Mouse (Mus musculus): ENCODE data around the gene Micu1. TPM values are rescaled to one million over a fixed set of nuclear protein-coding genes. Genes with fewer than 3 reads are reported as not detected.

Gene Micu1
- total RNA-seq, 2 experiments from 2014 or later, result 62.4 to 70.4 TPM

DNA sequence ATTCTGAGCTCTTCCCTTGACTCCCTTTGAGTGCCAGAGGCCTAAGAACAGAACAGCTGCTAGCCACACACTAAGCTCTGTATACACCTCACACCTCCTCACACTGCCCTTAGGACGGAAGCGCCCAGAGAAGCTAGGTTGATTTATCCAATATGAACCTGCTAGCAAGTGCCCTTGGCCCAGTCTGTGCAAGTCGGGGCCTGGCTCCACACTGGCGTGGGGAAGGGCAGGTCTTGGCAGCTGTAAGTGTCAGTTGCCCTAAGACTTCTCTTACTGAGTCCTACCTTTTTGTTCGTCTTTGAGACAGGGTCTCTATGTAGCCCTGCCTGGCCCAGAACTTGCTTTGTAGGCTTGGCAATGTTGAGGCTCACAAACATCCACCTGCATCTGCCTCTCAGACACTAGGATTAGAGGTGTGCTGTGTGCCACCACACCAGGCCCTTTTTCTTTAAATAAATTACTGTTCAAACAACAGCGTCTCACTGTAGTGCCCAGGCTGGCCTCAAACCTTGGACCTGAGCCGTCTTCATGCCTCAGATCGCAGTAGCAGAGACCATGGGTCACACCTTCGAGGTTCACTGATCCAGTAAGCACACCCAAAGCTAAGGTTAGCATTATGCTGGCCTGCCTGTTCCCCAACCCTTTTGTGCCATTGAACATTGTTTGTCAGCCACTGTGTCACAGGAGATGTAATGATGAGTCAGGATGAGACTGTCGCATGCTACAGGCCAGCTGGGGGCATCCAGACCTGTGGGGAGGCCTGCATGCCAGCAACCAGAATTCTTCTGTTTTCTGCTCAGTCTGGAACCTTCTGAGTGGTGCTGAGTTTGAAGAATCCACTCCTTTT, 182.3 kb downstream of the Micu1 start:
- DNase-seq, result peak in 1 of 2 experiments; percentile 42

GRCm38 (mm10) chr10:59885174-59886080, 183.2 kb downstream of the Micu1 start:
- no peak for DNase-seq

GRCm38 (mm10) chr10:59886081-59886466, 183.8 kb downstream of the Micu1 start:
- DNase-seq, result no peak

- no peak for DNase-seq
Observed at GRCm38 (mm10) chr10:59887432-59887831, 185.2 kb downstream of the Micu1 start.

- no peak for DNase-seq
Observed at GRCm38 (mm10) chr10:59889339-59889738, 187.1 kb downstream of the Micu1 start.

DNA sequence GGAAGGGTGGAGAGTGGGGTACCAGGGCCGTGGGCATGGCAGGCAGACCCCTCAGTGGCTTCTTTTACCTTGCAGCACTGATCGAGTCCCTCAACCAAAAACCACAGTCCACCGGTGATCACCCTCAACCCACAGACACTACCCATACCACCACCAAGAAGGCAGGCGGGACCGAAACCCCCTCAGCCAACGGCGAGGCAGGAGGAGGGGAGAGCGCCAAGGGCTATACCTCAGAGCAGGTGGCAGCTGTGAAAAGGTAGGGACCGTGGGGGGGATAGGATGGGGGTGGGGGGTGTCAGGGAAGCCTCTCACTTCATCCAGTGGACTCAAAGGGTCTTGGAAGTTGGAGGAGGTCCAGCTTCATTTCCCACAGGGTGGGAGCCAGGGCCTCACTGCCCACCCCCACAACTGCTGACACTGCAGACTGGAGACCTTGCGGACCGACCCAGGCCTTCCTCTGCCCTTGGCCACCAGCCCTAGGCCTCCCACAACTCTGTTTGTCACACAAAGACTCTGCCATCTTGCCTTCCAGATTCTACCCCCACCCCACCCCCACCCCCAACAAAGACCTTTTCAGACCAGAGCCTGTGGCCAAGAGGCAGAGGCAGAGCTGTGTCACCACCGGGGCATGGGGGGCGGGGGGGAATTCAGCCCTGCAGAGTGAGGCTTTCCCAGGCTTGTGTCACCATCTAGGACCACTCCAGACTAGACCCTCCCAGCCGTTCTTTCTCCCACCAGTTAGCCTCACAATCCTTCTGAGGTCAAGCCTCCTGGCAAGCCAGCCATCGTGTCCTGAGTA, 187.9 kb downstream of the Micu1 start:
- DNase-seq, result no peak

GRCm38 (mm10) chr10:59892977-59893376, 190.7 kb downstream of the Micu1 start:
- peak; percentile 67 to 68 for DNase-seq

- DNase-seq, result peak; percentile 93 to 96
Observed at GRCm38 (mm10) chr10:59894251-59895160, 192.2 kb downstream of the Micu1 start.

- no peak for DNase-seq
Observed at GRCm38 (mm10) chr10:59895460-59896186, 193.3 kb downstream of the Micu1 start.

- DNase-seq, result no peak
Observed at GRCm38 (mm10) chr10:59896211-59896610, 193.9 kb downstream of the Micu1 start.

DNA sequence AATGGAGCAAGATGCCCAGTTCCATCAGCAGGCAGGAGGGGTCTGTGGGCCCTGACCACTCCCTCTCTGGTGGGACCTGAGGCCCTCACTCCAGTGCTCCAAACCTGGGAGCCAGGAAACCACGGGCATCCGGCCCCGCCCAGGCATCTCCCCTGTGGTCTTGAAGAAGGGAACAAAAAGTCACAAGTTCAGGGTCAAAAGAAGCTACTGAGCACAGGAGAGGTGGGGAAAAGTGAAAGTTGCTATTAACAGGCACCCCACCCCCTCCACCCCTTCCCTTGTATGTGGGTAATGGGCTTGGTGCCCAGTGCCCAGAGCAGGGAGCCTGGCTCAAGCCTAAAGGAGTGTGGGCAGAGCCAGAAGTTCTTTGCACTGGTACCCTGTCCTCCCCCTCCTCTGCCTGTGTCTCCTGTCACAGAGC, 194.6 kb downstream of the Micu1 start:
- DNase-seq, result peak; percentile 57 to 64

DNA sequence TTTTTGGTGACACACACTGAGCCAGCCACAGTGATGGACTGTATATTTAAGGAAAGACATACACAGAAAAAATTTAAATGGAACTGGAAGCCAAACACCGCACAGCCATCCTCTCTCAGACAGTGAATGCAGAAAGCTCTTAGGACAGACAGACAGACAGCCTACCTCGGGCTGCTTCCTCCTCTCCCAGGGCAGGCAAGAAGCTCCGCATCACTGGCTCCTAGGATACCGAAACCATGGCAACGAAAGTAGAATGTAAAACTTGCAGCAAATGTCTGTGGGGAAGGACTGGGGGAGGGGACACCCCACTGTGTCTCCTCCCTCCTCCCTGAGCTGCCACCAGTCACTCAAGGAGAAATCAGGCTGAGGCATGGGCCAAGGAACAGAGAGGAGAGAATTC, 195.2 kb downstream of the Micu1 start:
- DNase-seq, result no peak

GRCm38 (mm10) chr10:59898180-59898778, 196.0 kb downstream of the Micu1 start:
- no peak for DNase-seq

- DNase-seq, result no peak
Observed at GRCm38 (mm10) chr10:59898935-59899334, 196.7 kb downstream of the Micu1 start.

DNA sequence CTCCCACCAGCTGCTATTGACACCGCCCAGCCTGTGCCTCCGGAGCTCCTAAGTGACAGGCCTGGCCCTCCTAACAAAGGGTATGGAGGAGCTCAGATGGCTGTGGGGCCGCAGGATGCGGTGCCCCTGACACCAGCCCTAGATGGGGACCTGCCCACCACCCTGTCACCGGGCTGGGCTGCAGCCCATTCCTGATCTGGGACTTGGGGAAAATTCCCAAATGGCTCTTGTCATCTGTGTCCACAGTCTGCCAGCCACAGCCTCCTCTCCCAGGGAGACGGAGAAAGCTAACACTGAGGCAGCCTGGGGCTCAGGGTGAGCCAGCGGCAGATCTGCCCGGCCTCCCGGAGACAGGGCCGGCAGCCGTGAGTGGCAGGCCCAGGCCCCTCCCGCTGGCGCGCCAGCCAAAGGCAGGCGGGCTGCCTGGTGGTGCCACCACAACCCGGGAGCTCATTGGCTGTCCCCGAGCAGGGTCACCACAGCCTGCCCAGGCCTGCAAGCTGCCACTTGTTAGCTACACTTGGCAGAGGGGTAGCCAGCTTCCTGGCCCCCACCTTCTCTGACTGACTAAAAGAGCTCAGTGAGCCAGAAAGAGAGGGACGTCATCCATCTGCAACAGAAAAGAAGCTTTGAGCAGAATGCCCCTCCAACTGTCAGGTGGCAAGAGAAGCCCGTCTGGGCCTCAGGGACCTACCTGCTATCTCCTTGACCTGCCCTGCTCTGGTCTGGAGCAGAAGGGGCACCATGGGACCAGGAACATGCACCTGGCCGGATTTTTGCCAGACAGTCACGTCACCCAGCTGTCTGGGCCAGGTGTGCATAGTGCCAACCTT, 197.3 kb downstream of the Micu1 start:
- DNase-seq, result peak; percentile 96 to 97

DNA sequence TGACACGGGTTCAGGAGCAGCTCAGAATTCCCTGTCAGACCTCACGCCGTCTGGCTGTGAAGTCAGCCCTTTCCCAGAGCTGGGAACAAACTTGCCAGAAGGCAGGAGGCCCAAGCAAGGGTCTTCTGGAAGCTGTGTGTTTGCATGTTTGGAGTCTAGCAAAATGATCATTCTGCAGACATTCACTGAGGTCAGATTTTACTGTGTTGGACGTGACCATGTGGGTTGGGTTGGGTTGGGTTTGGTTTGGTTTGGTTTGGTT, 197.8 kb downstream of the Micu1 start:
- no peak for DNase-seq

GRCm38 (mm10) chr10:59900939-59901338, 198.7 kb downstream of the Micu1 start:
- DNase-seq, result no peak

- DNase-seq, result peak in 1 of 2 experiments; percentile 1
Observed at GRCm38 (mm10) chr10:59901463-59901862, 199.2 kb downstream of the Micu1 start.

DNA sequence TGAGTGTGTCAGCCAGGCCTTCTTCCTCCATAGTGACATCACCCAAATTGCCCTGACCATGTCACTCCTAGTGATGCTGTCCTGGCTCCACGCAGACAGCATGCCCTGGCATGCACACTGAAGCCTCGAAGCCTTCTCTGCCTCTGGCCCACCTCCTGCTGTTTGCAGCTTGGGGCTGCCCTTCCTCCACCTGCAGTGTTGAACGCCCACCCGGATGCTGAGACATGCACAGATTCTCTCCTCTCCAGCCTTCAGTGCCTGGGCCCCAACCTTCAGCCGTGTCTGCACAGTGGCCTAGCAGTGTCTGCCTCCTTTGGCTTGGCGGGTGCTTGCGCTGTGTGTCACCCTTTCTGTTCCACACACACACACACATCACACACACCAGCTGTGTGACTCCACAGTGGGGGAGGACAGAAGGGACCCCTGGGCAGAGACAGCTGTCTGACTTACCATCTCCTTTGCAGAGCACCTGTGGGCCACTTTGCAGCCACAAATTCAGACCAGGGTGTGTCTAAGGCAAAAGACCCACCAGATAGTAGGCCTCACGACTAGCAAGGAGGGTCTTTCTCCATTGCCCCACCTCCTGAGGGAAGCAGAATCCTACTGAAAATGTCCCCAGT, 199.8 kb downstream of the Micu1 start:
- peak in 1 of 2 experiments; percentile 16 for DNase-seq
